Mouse (Mus musculus) heart, adult 2 months (tissue): ENCODE data around the gene Grm5. TPM values are rescaled to one million over a fixed set of nuclear protein-coding genes. Genes with fewer than 3 reads are reported as not detected.

Experiments used
- DNase-seq, 2 experiments: peaks; one replicate each; pipeline ENCODE4 v3.0.0; 2021
- H3K27ac ChIP-seq: fragments of 200-600 bp; 2 replicates; pipeline ENCODE4 v1.8.1; 2022
- H3K27me3 ChIP-seq: fragments of 200-500 bp; 2 replicates; pipeline ENCODE4 v1.6.1; 2012; ENCODE audit warnings: mild to moderate bottlenecking, low read length, inconsistent platforms, mixed read lengths; ENCODE audit not compliant: control insufficient read depth, insufficient read depth
- H3K36me3 ChIP-seq: fragments of 200-500 bp; 2 replicates; pipeline ENCODE4 v1.6.1; 2012; ENCODE audit warnings: low read length, inconsistent platforms; ENCODE audit not compliant: control insufficient read depth, insufficient read depth
- H3K4me1 ChIP-seq: fragments of 200-500 bp; 2 replicates; pipeline ENCODE4 v1.6.1; 2011; ENCODE audit warnings: low read length; ENCODE audit not compliant: control insufficient read depth, insufficient read depth
- H3K4me3 ChIP-seq: fragments of 200-600 bp; 2 replicates; pipeline ENCODE4 v1.8.1; 2022
- H3K79me2 ChIP-seq: fragments of 200-500 bp; replicated peaks from 2 replicates; pipeline ENCODE4 v1.6.1; 2012; ENCODE audit warnings: mild to moderate bottlenecking, inconsistent platforms, low read length, moderate library complexity, mixed read lengths; ENCODE audit not compliant: control insufficient read depth, insufficient read depth
- H3K9ac ChIP-seq: fragments of 200-500 bp; 2 replicates; pipeline ENCODE4 v1.6.1; 2012; ENCODE audit warnings: low read depth, mild to moderate bottlenecking, control low read depth, inconsistent platforms, low read length, mixed read lengths
- CTCF ChIP-seq: fragments of 200-600 bp; IDR thresholded peaks from 2 replicates; pipeline ENCODE4 v1.8.1; 2022; ENCODE audit warnings: antibody characterized with exemption, mild to moderate bottlenecking, moderate library complexity
- EP300 ChIP-seq: fragments of 200-500 bp; IDR thresholded peaks from 2 replicates; pipeline ENCODE4 v1.6.1; 2011; ENCODE audit warnings: low read depth, low read length, control low read depth; ENCODE audit not compliant: insufficient read depth
- POLR2A ChIP-seq: fragments of 200-500 bp; IDR thresholded peaks from 2 replicates; pipeline ENCODE4 v1.6.1; 2011; ENCODE audit warnings: mild to moderate bottlenecking, low read depth, low read length, control low read depth; ENCODE audit not compliant: insufficient read depth
- WGBS: fragments of 180-500 bp; shearing (Covaris S2); methylation state at CpG from one replicate; pipeline ENCODE4 v1.1.7; 2018; 5-methylcytosine and 5-hydroxymethylcytosine counted together
- intact Hi-C: fragments of 180-260 bp; cut with DNase I; formaldehyde crosslinking; loops from one replicate; pipeline ENCODE4 v1.15.1; 2025
- polyA plus RNA-seq: library from polyadenylated mRNA; depleted of rRNA; stranded (reverse); fragments of >200 nt; gene quantifications from 2 replicates; pipeline ENCODE4 v1.2.3, GENCODE M21; 2012; rRNA removed
- total RNA-seq, 2 experiments: library from RNA; stranded (reverse); gene quantifications; 2 replicates each; pipeline ENCODE4 v1.2.3; 2021

The Grm5 gene
- total and polyA plus RNA-seq, 3 experiments = not detected

- intact Hi-C loops = no loop called here
- TF ChIP-seq EP300 (no peak), CTCF (no peak), POLR2A (no peak)
- Histone ChIP-seq H3K9ac (no peak overlapping the region), H3K4me1 (no peaks in the 10 kb centered on the region), H3K27me3 (no peaks in the 10 kb centered on the region; the same call in 1 of the 2 replicates), H3K4me3 (no peak overlapping the region), H3K36me3 (no peaks in the 10 kb centered on the region), H3K27ac (no peak overlapping the region), H3K79me2 (no peaks in the 10 kb centered on the region)
- no peak for DNase-seq
- WGBS = 26% methylated on average over 22 of the region's 22 CpGs
Measured at GRCm38 (mm10) chr7:88130488-88130849, 546.5 kb downstream of the Grm5 start.

GRCm38 (mm10) chr7:88159542-88160241, 575.7 kb downstream of the Grm5 start:
- no peaks in the 10 kb centered on the region for H3K79me2 ChIP-seq
- WGBS = 43% methylated on average over 1 of the region's 1 CpGs
- no peaks in the 10 kb centered on the region for H3K27me3 ChIP-seq
- H3K9ac ChIP-seq = no peak overlapping the region
- no peak for DNase-seq
- no peaks in the 10 kb centered on the region for H3K36me3 ChIP-seq
- no peak overlapping the region for H3K27ac ChIP-seq
- H3K4me3 ChIP-seq = no peak overlapping the region
- intact Hi-C loops = no loop called here
- TF ChIP-seq CTCF = no peak
- H3K4me1 ChIP-seq = no peaks in the 10 kb centered on the region

GRCm38 (mm10) chr7:88161586-88161985, 577.6 kb downstream of the Grm5 start:
- no peak for DNase-seq
- H3K36me3 ChIP-seq = no peaks in the 10 kb centered on the region
- no peaks in the 10 kb centered on the region for H3K27me3 ChIP-seq
- H3K79me2 ChIP-seq = no peaks in the 10 kb centered on the region
- intact Hi-C loops = no loop called here
- no peak overlapping the region for H3K4me3 ChIP-seq
- no peak overlapping the region for H3K27ac ChIP-seq
- no peak overlapping the region for H3K9ac ChIP-seq
- TF ChIP-seq EP300 (no peak), POLR2A (no peak), CTCF (no peak)
- H3K4me1 ChIP-seq = no peaks in the 10 kb centered on the region
- WGBS = 79% methylated on average over 2 of the region's 2 CpGs

Other genes starting within 250 kb of the Grm5 start
- not detected for gene Tyr, start 90.7 kb upstream of the Grm5 start, total RNA-seq
- not detected in 2 replicates for gene Tyr, start 90.7 kb upstream of the Grm5 start, polyA plus RNA-seq